ENCODE assay signal across 13 mouse cellular contexts in genomic region chr13:28699490-28700032, GRCm38 (mm10).
"Had no signal": no experiment of that assay in that cellular context is flagged by ENCODE, and none has a peak within 500 bp of the region (broad histone marks: within the 10 kb centered on the region; RNA-seq: fewer than 3 reads in every experiment).

No protein-coding gene starts in this region.

- H3K27ac ChIP-seq: left cerebral cortex, adult 2 months; liver, embryonic 14.5 days; midbrain, embryonic 10.5 days; neural tube, embryonic 13.5 days had no signal

- H3K27me3 ChIP-seq: neural tube, embryonic 13.5 days had no signal

- H3K9ac ChIP-seq: liver, embryonic 14.5 days; neural tube, embryonic 13.5 days had no signal

- DNase-seq: kidney, adult 18-20 months; kidney, postnatal 14 days; lung, adult 18-20 months; lung, postnatal 4 days; right cerebral cortex, adult 18-20 months; right cerebral cortex, postnatal 25 days; thymus, postnatal 36 days had no signal

- ATAC-seq: lung, postnatal 0 days; midbrain, embryonic 16.5 days had no signal

- H3K36me3 ChIP-seq: midbrain, embryonic 10.5 days; neural tube, embryonic 13.5 days had no signal

- H3K4me3 ChIP-seq: left cerebral cortex, adult 2 months; midbrain, embryonic 10.5 days; neural tube, embryonic 13.5 days had no signal

- H3K9me3 ChIP-seq: midbrain, embryonic 10.5 days; neural tube, embryonic 13.5 days had no signal

- H3K4me2 ChIP-seq: neural tube, embryonic 13.5 days had no signal
